Comparison of ENCODE assay signal across 15 mouse cellular contexts in genomic region chr12:25117856-25118511, GRCm38 (mm10). TPM values are rescaled to one million over a fixed set of nuclear protein-coding genes. Genes with fewer than 3 reads are reported as not detected.
DNase-seq lines count a peak whose midpoint lies in the region; ATAC-seq and TF ChIP-seq lines count a peak whose summit lies in the region.
"Had no signal": no experiment of that assay in that cellular context is flagged by ENCODE, and none has a peak within 500 bp of the region (broad histone marks: within the 10 kb centered on the region; RNA-seq: fewer than 3 reads in every experiment).

No protein-coding gene starts in this region.

- DNase-seq in heart, postnatal 10 days = peak; percentile 10 to 11
- no peak for DNase-seq in heart, adult 2 months
- DNase-seq in urinary bladder, postnatal 14 days (ENCODE audit: low spot score) = peak; percentile 24
- no peak for DNase-seq in urinary bladder, adult 2 months (ENCODE audit: low spot score)
- no peak for DNase-seq in cerebellum, postnatal 10 days
- no peak for DNase-seq in urinary bladder, postnatal 4 days (ENCODE audit: low spot score in 2 of 2)
- DNase-seq: cerebellum, postnatal 14 days; gastrocnemius, postnatal 25 days; heart, postnatal 36 days; kidney, adult 8-10 months; liver, embryonic 13.5 days had no signal

- no peaks in the 10 kb centered on the region for H3K79me2 ChIP-seq in heart, adult 2 months (replicated peaks; ENCODE audit: control insufficient read depth, insufficient read depth, low read length)

- H3K36me3 ChIP-seq in heart, adult 2 months (ENCODE audit: control insufficient read depth, insufficient read depth, low read length) = no peaks in the 10 kb centered on the region
- H3K36me3 ChIP-seq: embryonic facial prominence, embryonic 13.5 days; forebrain, embryonic 12.5 days; liver, embryonic 13.5 days had no signal

- no peak overlapping the region for H3K9ac ChIP-seq in heart, adult 2 months (ENCODE audit: low read depth, low read length)
- H3K9ac ChIP-seq: embryonic facial prominence, embryonic 13.5 days; forebrain, embryonic 12.5 days; liver, embryonic 13.5 days had no signal

- ATAC-seq in inflammation-experienced regulatory T-cells, adult 6 months = peak; percentile 92
- no peak for ATAC-seq in megakaryocyte, adult 5-6 weeks (ENCODE audit: poor library complexity, severe bottlenecking)

- H3K4me3 ChIP-seq in heart, adult 2 months = no peak overlapping the region
- H3K4me3 ChIP-seq: embryonic facial prominence, embryonic 13.5 days; forebrain, embryonic 12.5 days; liver, embryonic 13.5 days had no signal

- no peak for TF ChIP-seq EP300 in heart, adult 2 months (IDR thresholded peaks at IDR 0.05; ENCODE audit: insufficient read depth, low read depth, low read length)

- intact Hi-C loops in heart, postnatal 10 days (cut with DNase I) = loop anchor here (2.0 kb wide), 1 partner anchor 15 kb away; no protein-coding TSS in a partner anchor
- intact Hi-C loops in heart, adult 2 months (cut with DNase I) = loop anchor here (2.0 kb wide), 1 partner anchor 17 kb away; no protein-coding TSS in a partner anchor

- H3K4me1 ChIP-seq in heart, adult 2 months (ENCODE audit: control insufficient read depth, insufficient read depth, low read length) = peaks cover 5% of the 10 kb centered on the region

- H3K27ac ChIP-seq in heart, adult 2 months = no peak overlapping the region
- H3K27ac ChIP-seq: embryonic facial prominence, embryonic 13.5 days; forebrain, embryonic 12.5 days; liver, embryonic 13.5 days had no signal

- no peaks in the 10 kb centered on the region for H3K27me3 ChIP-seq in heart, adult 2 months (ENCODE audit: control insufficient read depth, insufficient read depth, low read length)
- H3K27me3 ChIP-seq: embryonic facial prominence, embryonic 13.5 days; liver, embryonic 13.5 days had no signal

- no peak for TF ChIP-seq POLR2A in heart, adult 2 months (IDR thresholded peaks at IDR 0.05; ENCODE audit: insufficient read depth, low read depth, low read length)

- TF ChIP-seq CTCF in heart, adult 2 months (IDR thresholded peaks at IDR 0.05) = no peak

- 72% methylated on average over 4 of the region's 4 CpGs for WGBS in heart, adult 2 months

RNA-seq across cellular contexts. Expression of gene Id2, which starts 21.0 kb away (rescaled TPM):
- total RNA-seq in heart, postnatal 10 days (2021) = 10 to 100 TPM; 22.2 to 22.3 TPM
- total RNA-seq in heart, adult 2 months (2021) = 10 to 100 TPM in 1 of 2 experiments, 1 to 10 TPM in 1; 9.3 to 11.9 TPM
- 26.7 and 27.8 TPM in 2 replicates for polyA plus RNA-seq in heart, adult 2 months (2012; rRNA removed)
- 313 and 327 TPM in 2 replicates for polyA plus RNA-seq in urinary bladder, adult 2 months (2012; rRNA removed)
- polyA plus RNA-seq in inflammation-experienced regulatory T-cells, adult 6 months (2017; shearing (Covaris generic)) = 1,000 to 10,000 TPM in 1 of 3 experiments, 100 to 1,000 TPM in 2; 414 to 1,496 (median 414) TPM
- total RNA-seq in megakaryocyte, adult 5-6 weeks (2015) = 188 and 198 TPM in 2 replicates
- total RNA-seq in megakaryocyte, adult 5-6 weeks (2017) = 96.7 and 108 TPM in 2 replicates

Comparison
In these comparisons a context has a peak if more than half of its experiments do, and no peak if none do; other contexts are left out.
1. DNase-seq: peak in heart, postnatal 10 days (2 of 2) and urinary bladder, postnatal 14 days (single experiment); none in heart, adult 2 months (0 of 2), urinary bladder, adult 2 months (single experiment), cerebellum, postnatal 10 days (0 of 2) and urinary bladder, postnatal 4 days (0 of 2).
2. RNA of gene Id2, which starts 21.0 kb away (total RNA-seq): 96.7 to 198 TPM in megakaryocyte, adult 5-6 weeks; 22.2 to 22.3 TPM in heart, postnatal 10 days and 9.3 to 11.9 TPM in heart, adult 2 months; every median in the first group is over 4 times any median in the second.